Mouse (Mus musculus) B cell, adult 2 months (primary cell): ENCODE data around the gene Ly6g5b.
"Not testable (repeated sequence)": the region's sequence is repeated elsewhere in the genome, so short reads cannot be mapped to it uniquely, and the experiment has no call there.

ENCODE experiments used
- DNase-seq, 2 experiments: peaks; one replicate each; pipeline ENCODE4 v3.0.0; 2022

The Ly6g5b gene

GRCm38 (mm10) chr17:35139269-35139668, 24.0 kb upstream of the Ly6g5b start:
- no peak for DNase-seq

GRCm38 (mm10) chr17:35135591-35136320, 20.5 kb upstream of the Ly6g5b start:
- no peak for DNase-seq

GRCm38 (mm10) chr17:35134801-35135590, 19.8 kb upstream of the Ly6g5b start, which contains the start of gene Bag6:
Bag6 (plus strand) TSS chr17:35135178.
- peak; percentile 96 to 98 for DNase-seq

GRCm38 (mm10) chr17:35133517-35133916, 18.3 kb upstream of the Ly6g5b start:
- DNase-seq: no peak

GRCm38 (mm10) chr17:35132174-35132560, 16.9 kb upstream of the Ly6g5b start:
- DNase-seq: no peak

- DNase-seq: no peak
These were observed 16.4 kb upstream of the Ly6g5b start, which contains the start of gene Apom for GRCm38 (mm10) chr17:35131500-35132173. Apom (minus strand) TSS chr17:35132050.

GRCm38 (mm10) chr17:35131038-35131437, 15.8 kb upstream of the Ly6g5b start:
- DNase-seq: no peak

- DNase-seq: no peak
These were observed 13.8 kb upstream of the Ly6g5b start for GRCm38 (mm10) chr17:35128996-35129395.

GRCm38 (mm10) chr17:35127017-35127416, 11.8 kb upstream of the Ly6g5b start:
- no peak for DNase-seq

- peak; percentile 72 to 73 for DNase-seq
These were observed 11.0 kb upstream of the Ly6g5b start, which contains the start of gene D17H6S53E for GRCm38 (mm10) chr17:35126206-35126611. D17H6S53E (plus strand) TSS chr17:35126373.

- DNase-seq: no peak
These were observed 10.3 kb upstream of the Ly6g5b start for GRCm38 (mm10) chr17:35125578-35125977.

GRCm38 (mm10) chr17:35125081-35125480, 9.9 kb upstream of the Ly6g5b start:
- no peak for DNase-seq

- not testable (repeated sequence) for DNase-seq
These were observed 9.2 kb upstream of the Ly6g5b start for GRCm38 (mm10) chr17:35124261-35124896.

- DNase-seq: not testable (repeated sequence)
These were observed 8.1 kb upstream of the Ly6g5b start for GRCm38 (mm10) chr17:35123287-35123686.

- DNase-seq: peak; percentile 60 to 63
These were observed 6.7 kb upstream of the Ly6g5b start, which contains the start of gene Csnk2b for GRCm38 (mm10) chr17:35121871-35122303. Csnk2b (minus strand) TSS chr17:35122053.

GRCm38 (mm10) chr17:35121143-35121799, 6.0 kb upstream of the Ly6g5b start, which contains the start of gene Gpank1:
Gpank1 (plus strand) TSS chr17:35121455.
- peak; percentile 98 for DNase-seq

GRCm38 (mm10) chr17:35120745-35121142, 5.5 kb upstream of the Ly6g5b start:
- no peak for DNase-seq

GRCm38 (mm10) chr17:35111774-35112173, 3.5 kb downstream of the Ly6g5b start:
- DNase-seq: no peak

GRCm38 (mm10) chr17:35108097-35108496, 7.1 kb downstream of the Ly6g5b start, which contains the start of gene Ly6g5c:
Ly6g5c (plus strand) TSS chr17:35108279.
- DNase-seq: no peak

- no peak for DNase-seq
These were observed 8.7 kb downstream of the Ly6g5b start for GRCm38 (mm10) chr17:35106522-35106921.

- DNase-seq: peak in 1 of 2 experiments; percentile 24
These were observed 9.4 kb downstream of the Ly6g5b start for GRCm38 (mm10) chr17:35105740-35106389.
